Mouse (Mus musculus) kidney, embryonic 15.5 days (tissue): ENCODE measurements around the gene Olfr843. TPM values are rescaled to one million over a fixed set of nuclear protein-coding genes. Genes with fewer than 3 reads are reported as not detected.

Experiments
- ATAC-seq: fragments of 200-750 bp; cut with Nextera tagmentation; replicated peaks from 2 replicates; pipeline ENCODE4 v1.8.0; 2017; ENCODE audit warnings: moderate TSS enrichment; ENCODE audit not compliant: low FRiP score
- H3K27ac ChIP-seq: fragments of 300-500 bp; sonication (generic); 2 replicates; pipeline ENCODE4 v1.5.1; 2015; ENCODE audit warnings: mild to moderate bottlenecking, inconsistent platforms
- H3K27me3 ChIP-seq: fragments of 300-500 bp; sonication (generic); 2 replicates; pipeline ENCODE4 v1.6.1; 2015; ENCODE audit warnings: inconsistent platforms
- H3K36me3 ChIP-seq: fragments of 300-500 bp; sonication (generic); 2 replicates; pipeline ENCODE4 v1.6.1; 2015; ENCODE audit warnings: inconsistent platforms
- H3K4me1 ChIP-seq: fragments of 300-500 bp; sonication (generic); 2 replicates; pipeline ENCODE4 v1.6.1; 2015; ENCODE audit warnings: inconsistent platforms
- H3K4me2 ChIP-seq: fragments of 300-500 bp; sonication (generic); 2 replicates; pipeline ENCODE4 v1.6.1; 2015; ENCODE audit warnings: moderate library complexity, mild to moderate bottlenecking, inconsistent platforms
- H3K4me3 ChIP-seq: fragments of 300-500 bp; sonication (generic); replicated peaks from 2 replicates; pipeline ENCODE4 v1.5.1; 2015; ENCODE audit warnings: mild to moderate bottlenecking, inconsistent platforms
- H3K9ac ChIP-seq: fragments of 300-500 bp; sonication (generic); 2 replicates; pipeline ENCODE4 v1.6.1; 2015; ENCODE audit warnings: mild to moderate bottlenecking, inconsistent platforms
- H3K9me3 ChIP-seq: fragments of 300-500 bp; sonication (generic); replicated peaks from 2 replicates; pipeline ENCODE4 v1.6.1; 2016; ENCODE audit warnings: inconsistent platforms
- WGBS: fragments of 180-500 bp; shearing (Covaris S2); methylation state at CpG from one replicate; pipeline ENCODE4 v1.1.7; 2015; ENCODE audit warnings: mixed read lengths; 5-methylcytosine and 5-hydroxymethylcytosine counted together
- polyA plus RNA-seq: library from polyadenylated mRNA; unstranded; fragments of >200 nt; fragmentation: Nextera tagmentation; extraction: Ambion mirVana; gene quantifications from 2 replicates; pipeline ENCODE4 v1.2.1, GENCODE M21; 2015

Olfr843 gene
- polyA plus RNA-seq: not detected in 2 replicates

DNA sequence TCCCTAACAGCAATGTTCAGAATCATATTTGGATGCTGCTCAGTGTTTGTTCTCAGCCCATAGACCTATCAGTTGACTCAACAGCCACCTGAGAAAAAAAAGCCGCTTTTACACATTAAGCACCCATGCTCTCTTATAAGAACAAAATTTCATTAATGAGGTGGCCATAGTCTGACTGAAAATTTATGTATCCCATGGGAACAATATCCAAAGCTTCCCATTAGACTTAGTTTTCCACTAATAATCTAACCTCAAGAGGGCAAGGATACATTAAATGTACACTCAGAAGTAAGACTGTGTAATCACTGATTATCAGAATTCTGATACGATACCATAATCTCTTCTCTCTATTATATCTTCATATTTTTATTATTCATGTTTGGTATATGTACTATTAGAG, at the start of gene Olfr843:
Olfr843 (minus strand) TSS at position 101 of the 400 bp plus-strand sequence.
- ATAC-seq: no peak
- Histone ChIP-seq H3K4me1 (no peaks in the 10 kb centered on the region), H3K4me3 (no peak within 1 kb of the TSS), H3K36me3 (no peaks in the 10 kb centered on the region), H3K27me3 (no peaks in the 10 kb centered on the region), H3K4me2 (no peak within 1 kb of the TSS), H3K27ac (no peak within 1 kb of the TSS), H3K9ac (no peak within 1 kb of the TSS), H3K9me3 (no peaks in the 10 kb centered on the region)
- WGBS: 80% methylated on average over 2 of the region's 2 CpGs

Other genes starting within 250 kb of the Olfr843 start
- gene Olfr835, start 219.3 kb downstream of the Olfr843 start, polyA plus RNA-seq: not detected in 2 replicates
- not detected in 2 replicates for gene Olfr836, start 131.6 kb downstream of the Olfr843 start, polyA plus RNA-seq
- not detected in 2 replicates for gene Olfr837, start 115.7 kb downstream of the Olfr843 start, polyA plus RNA-seq
- not detected in 2 replicates for gene Olfr839-ps1, start 74.7 kb downstream of the Olfr843 start, polyA plus RNA-seq
- not detected in 2 replicates for gene Olfr844, start 64.4 kb upstream of the Olfr843 start, polyA plus RNA-seq
- not detected in 2 replicates for gene Olfr845, start 84.5 kb upstream of the Olfr843 start, polyA plus RNA-seq
- gene Olfr846, start 112.0 kb upstream of the Olfr843 start, polyA plus RNA-seq: not detected in 2 replicates
- not detected in 2 replicates for gene Olfr847, start 126.7 kb upstream of the Olfr843 start, polyA plus RNA-seq
- not detected in 2 replicates for gene Olfr849, start 188.3 kb upstream of the Olfr843 start, polyA plus RNA-seq
- gene Olfr850, start 226.3 kb upstream of the Olfr843 start, polyA plus RNA-seq: not detected in 2 replicates
- gene Olfr851, start 241.3 kb upstream of the Olfr843 start, polyA plus RNA-seq: not detected in 2 replicates